Mouse (Mus musculus): Measurements from ENCODE around the gene Rergl.

The Rergl gene

DNA sequence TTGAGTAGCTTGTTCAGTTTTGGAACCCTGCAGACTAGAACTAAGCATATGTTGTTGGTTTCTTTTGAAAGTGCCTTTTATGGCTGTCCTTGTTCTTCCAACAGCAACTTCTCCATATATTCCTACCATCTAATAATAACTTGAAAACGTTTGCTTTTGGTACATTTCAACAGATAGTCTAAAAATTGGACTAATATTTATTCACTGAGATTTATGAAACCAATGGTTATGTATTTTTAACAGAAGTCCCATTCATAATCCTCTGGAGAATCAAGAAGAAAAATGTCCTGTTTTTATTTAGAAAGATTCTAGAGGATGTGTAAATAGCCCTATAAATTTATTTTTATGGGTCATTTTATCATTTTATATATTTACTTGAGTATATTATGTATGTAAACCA, at the start of gene Rergl:
Gene Rergl (minus strand): TSS at position 101 of the 400 bp plus-strand sequence.
- no peak for DNase-seq (ENCODE audit: low spot score)

- no peak for DNase-seq (ENCODE audit: low spot score)
Observed at GRCm38 (mm10) chr6:139538469-139538868, 36.7 kb upstream of the Rergl start.

GRCm38 (mm10) chr6:139525406-139525805, 23.6 kb upstream of the Rergl start:
- no peak for DNase-seq (ENCODE audit: low spot score)

DNA sequence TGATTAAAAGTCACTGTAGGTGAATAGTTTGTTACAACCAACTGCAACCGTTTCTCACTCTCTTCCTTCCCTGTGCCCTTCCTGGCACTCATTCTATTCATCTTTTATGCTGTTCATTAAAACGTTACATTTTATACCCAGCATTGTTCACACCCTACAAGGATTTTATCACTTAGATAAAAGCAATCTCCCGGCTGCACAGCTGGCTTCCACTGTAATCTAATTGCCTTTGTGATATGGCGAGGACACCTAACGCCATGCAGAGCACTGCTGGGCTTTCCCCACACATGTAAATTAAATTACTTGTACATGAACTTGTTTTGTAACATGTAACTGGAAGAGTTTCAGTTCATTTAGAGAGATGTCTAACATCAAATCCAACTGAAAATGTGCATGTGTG, 22.5 kb upstream of the Rergl start:
- no peak for DNase-seq (ENCODE audit: low spot score)

- no peak for DNase-seq (ENCODE audit: low spot score)
Observed at GRCm38 (mm10) chr6:139514938-139515510, 13.2 kb upstream of the Rergl start.

DNA sequence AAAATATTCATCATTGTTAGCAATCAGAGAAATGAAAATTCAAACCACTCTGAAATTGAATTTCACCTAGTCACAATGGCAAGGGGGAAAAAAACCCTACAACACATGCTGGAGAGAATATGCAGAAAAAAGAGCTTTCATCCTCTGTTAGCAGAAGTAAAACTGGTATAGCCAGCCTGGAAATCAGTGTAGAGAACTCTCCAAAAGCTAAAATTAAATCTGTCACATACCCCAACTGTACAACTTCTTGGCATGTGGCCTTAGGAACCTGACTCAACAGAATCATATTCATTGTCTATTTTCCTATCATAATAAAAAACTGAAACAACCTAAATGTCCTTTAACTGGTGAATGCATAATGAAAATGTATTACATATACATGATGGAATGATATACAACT, 22.0 kb downstream of the Rergl start:
- DNase-seq (ENCODE audit: low spot score) = no peak

GRCm38 (mm10) chr6:139464980-139465379, 36.8 kb downstream of the Rergl start:
- no peak for DNase-seq (ENCODE audit: low spot score)

DNA sequence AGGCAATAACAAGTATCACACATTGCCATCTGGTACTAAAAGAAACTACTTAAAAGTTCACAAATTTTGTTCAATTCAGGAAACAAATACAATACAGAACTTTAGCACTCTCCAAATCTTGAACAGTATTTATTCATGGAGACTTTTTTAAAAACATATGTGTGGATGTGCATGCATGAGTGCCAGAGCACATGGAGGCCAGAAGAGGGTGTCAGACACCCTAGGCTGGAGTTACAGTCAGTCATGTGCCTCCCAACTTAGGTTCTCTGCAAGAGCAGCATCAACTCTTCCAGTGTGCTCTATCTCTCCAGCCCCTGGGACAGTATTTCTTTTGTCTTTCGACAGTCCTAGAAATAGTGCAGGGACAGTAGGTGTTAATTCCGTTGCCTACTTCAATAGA, 37.5 kb downstream of the Rergl start:
- DNase-seq (ENCODE audit: low spot score) = no peak

GRCm38 (mm10) chr6:139461094-139461493, 40.7 kb downstream of the Rergl start:
- no peak for DNase-seq (ENCODE audit: low spot score)

- DNase-seq (ENCODE audit: low spot score) = no peak
Observed at GRCm38 (mm10) chr6:139460470-139460869, 41.3 kb downstream of the Rergl start.

DNA sequence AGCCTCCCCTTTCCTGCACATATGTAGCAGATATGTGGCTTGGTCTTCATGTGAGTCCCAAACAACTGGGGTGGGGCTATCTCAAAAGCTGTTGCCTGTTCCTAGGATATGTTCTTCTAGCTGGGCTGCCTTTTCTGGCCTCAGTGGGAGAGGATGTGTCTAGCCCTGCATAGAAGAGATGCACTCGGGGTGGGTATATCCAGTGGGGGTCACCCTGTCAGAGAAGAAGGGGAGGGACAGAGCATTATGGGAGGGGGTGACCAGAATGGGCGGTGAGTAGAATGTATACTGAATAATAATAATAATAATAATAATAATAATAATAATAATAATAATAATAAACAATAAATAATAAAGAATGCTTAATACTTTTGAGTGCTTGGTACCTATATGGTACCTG, 57.8 kb downstream of the Rergl start:
- no peak for DNase-seq (ENCODE audit: low spot score)
